Mouse (Mus musculus) kidney, postnatal 4 days (tissue): ENCODE measurements around the gene Gm10721.
"Not testable (repeated sequence)": the region's sequence is repeated elsewhere in the genome, so short reads cannot be mapped to it uniquely, and the experiment has no call there.

ENCODE experiments used
- DNase-seq, 2 experiments: peaks; one replicate each; pipeline ENCODE4 v3.0.0; 2021; ENCODE audit warnings: mixed read lengths in 2 of 2

Gene Gm10721

DNA sequence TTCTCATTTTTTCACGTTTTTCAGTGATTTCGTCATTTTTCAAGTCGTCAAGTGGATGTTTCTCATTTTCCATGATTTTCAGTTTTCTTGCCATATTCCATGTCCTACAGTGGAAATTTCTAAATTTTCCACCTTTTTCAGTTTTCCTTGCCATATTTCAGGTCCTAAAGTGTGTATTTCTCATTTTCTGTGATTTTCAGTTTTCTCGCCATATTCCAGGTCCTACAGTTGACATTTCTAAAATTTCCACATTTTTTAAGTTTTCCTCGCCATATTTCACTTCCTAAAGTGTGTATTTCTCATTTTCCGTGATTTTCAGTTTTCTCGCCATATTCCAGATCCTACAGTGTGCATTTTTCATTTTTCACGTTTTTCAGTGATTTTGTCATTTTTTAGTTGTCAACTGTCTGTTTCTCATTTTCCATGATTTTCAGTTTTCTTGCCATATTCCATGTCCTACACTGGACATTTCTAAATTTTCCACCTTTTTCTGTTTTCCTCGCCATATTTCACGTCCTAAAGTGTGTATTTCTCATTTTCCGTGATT, at the start of gene Gm10721:
TSS of gene Gm10721 (plus strand) at position 408 of the 547 bp plus-strand sequence.
- DNase-seq, result not testable (repeated sequence)

DNA sequence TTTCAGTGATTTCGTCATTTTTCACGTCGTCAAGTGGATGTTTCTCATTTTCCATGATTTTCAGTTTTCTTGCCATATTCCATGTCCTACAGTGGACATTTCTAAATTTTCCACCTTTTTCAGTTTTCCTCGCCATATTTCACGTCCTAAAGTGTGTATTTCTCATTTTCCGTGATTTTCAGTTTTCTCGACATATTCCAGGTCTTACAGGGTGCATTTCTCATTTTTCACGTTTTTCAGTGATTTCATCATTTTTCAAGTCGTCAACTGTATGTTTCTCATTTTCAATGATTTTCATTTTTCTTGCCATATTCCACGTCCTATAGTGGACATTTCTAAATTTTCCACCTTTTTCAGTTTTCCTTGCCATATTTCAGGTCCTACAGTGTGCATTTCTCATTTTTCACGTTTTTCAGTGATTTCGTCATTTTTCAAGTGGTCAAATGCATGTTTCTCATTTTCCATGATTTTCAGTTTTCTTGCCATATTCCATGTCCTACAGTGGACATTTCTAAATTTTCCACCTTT, 12.4 kb upstream of the Gm10721 start, which contains the start of gene Gm10722:
TSS of gene Gm10722 (plus strand) at position 478 of the 528 bp plus-strand sequence.
- peak; percentile 10 to 21 for DNase-seq

DNA sequence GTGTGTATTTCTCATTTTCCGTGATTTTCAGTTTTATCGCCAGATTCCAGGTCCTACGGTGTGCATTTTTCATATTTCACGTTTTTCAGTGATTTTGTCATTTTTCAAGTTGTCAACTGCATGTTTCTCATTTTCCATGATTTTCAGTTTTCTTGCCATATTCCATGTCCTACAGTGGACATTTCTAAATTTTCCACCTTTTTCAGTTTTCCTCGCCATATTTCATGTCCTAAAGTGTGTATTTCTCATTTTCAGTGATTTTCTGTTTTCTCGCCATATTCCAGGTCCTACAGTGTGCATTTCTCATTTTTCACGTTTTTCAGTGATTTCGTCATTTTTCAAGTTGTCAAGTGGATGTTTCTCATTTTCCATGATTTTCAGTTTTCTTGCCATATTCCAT, 11.9 kb upstream of the Gm10721 start:
- DNase-seq, result not testable (repeated sequence)

DNA sequence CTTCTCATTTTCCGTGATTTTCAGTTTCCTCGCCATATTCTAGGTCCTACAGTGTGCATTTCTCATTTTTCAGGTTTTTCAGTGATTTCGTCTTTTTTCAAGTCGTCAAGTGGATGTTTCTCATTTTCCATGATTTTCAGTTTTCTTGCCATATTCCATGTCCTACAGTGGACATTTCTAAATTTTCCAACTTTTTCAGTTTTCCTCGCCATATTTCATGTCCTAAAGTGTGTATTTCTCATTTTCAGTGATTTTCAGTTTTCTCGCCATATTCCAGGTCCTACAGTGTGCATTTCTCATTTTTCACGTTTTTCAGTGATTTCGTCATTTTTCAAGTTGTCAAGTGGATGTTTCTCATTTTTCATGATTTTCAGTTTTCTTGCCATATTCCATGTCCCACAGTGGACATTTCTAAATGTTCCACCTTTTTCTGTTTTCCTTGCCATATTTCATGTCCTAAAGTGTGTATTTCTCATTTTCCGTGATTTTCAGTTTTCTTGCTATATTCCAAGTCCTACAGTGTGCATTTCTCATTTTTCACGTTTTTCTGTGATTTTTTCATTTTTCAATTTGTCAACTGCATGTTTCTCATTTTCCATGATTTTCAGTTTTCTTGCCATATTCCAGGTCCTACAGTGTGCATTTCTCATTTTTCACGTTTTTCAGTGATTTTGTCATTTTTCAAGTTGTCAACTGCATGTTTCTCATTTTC, 10.8 kb upstream of the Gm10721 start:
- peak; percentile 87 to 100 for DNase-seq

DNA sequence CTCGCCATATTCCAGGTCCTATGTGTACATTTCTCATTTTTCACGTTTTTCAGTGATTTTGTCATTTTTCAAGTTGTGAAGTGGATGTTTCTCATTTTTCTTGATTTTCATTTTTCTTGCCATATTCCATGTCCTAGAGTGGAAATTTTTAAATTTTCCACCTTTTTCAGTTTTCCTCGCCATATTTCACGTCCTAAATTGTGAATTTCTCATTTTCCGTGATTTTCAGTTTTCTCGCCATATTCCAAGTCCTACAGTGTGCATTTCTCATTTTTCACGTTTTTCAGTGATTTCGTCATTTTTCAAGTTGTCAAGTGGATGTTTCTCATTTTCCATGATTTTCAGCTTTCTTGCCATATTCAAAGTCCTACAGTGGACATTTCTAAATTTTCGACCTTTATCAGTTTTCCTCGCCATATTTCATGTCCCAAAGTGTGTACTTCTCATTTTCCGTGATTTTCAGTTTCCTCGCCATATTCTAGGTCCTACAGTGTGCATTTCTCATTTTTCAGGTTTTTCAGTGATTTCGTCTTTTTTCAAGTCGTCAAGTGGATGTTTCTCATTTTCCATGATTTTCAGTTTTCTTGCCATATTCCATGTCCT, 10.0 kb upstream of the Gm10721 start, which contains the start of gene Gm11168:
TSS of gene Gm11168 (plus strand) at position 553 of the 603 bp plus-strand sequence.
- peak; percentile 1 to 13 for DNase-seq

DNA sequence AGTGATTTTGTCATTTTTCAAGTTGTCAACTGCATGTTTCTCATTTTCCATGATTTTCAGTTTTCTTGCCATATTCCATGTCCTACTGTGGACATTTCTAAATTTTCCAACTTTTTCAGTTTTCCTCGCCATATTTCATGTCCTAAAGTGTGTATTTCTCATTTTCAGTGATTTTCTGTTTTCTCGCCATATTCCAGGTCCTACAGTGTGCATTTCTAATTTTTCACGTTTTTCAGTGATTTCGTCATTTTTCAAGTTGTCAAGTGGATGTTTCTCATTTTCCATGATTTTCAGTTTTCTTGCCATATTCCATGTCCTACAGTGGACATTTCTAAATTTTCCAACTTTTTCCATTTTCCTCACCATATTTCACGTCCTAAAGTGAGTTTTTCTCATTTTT, 6.8 kb upstream of the Gm10721 start:
- DNase-seq, result not testable (repeated sequence)

DNA sequence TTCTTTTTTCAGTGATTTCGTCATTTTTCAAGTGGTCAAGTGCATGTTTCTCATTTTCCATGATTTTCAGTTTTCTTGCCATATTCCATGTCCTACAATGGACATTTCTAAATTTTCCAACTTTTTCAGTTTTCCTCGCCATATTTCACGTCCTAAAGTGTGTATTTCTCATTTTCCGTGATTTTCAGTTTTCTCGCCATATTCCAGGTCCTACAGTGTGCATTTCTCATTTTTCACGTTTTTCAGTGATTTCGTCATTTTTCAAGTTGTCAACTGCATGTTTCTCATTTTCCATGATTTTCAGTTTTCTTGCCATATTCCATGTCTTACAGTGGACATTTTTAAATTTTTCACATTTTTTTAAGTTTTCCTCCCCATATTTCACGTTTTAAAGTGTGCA, 6.3 kb upstream of the Gm10721 start:
- DNase-seq, result not testable (repeated sequence)

DNA sequence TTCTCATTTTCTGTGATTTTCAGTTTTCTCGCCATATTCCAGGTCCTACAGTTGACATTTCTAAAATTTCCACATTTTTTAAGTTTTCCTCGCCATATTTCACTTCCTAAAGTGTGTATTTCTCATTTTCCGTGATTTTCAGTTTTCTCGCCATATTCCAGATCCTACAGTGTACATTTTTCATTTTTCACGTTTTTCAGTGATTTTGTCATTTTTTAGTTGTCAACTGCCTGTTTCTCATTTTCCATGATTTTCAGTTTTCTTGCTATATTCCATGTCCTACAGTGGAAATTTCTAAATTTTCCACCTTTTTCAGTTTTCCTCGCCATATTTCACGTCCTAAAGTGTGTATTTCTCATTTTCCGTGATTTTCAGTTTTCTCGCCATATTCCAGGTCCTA, 5.7 kb upstream of the Gm10721 start:
- DNase-seq, result peak in 1 of 2 experiments; percentile 1

DNA sequence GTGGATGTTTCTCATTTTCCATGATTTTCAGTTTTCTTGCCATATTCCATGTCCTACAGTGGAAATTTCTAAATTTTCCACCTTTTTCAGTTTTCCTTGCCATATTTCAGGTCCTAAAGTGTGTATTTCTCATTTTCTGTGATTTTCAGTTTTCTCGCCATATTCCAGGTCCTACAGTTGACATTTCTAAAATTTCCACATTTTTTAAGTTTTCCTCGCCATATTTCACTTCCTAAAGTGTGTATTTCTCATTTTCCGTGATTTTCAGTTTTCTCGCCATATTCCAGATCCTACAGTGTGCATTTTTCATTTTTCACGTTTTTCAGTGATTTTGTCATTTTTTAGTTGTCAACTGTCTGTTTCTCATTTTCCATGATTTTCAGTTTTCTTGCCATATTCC, 3.6 kb upstream of the Gm10721 start:
- not testable (repeated sequence) for DNase-seq

DNA sequence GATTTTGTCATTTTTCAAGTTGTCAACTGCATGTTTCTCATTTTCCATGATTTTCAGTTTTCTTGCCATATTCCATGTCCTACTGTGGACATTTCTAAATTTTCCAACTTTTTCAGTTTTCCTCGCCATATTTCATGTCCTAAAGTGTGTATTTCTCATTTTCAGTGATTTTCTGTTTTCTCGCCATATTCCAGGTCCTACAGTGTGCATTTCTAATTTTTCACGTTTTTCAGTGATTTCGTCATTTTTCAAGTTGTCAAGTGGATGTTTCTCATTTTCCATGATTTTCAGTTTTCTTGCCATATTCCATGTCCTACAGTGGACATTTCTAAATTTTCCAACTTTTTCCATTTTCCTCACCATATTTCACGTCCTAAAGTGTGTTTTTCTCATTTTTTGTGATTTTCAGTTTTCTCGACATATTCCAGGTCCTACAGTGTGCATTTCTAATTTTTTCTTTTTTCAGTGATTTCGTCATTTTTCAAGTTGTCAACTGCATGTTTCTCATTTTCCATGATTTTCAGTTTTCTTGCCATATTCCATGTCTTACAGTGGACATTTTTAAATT, 802 bp upstream of the Gm10721 start:
- DNase-seq, result not testable (repeated sequence)

DNA sequence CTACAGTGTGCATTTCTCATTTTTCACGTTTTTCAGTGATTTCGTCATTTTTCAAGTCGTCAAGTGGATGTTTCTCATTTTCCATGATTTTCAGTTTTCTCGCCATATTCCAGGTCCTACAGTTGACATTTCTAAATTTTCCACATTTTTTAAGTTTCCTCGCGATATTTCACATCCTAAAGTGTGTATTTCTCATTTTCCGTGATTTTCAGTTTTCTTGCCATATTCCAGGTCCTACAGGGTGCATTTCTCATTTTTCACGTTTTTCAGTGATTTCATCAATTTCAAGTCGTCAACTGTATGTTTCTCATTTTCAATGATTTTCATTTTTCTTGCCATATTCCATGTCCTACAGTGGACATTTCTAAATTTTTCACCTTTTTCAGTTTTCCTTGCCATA, 2.4 kb downstream of the Gm10721 start, which contains the start of gene Gm10720:
TSS of gene Gm10720 (plus strand) at position 301 of the 400 bp plus-strand sequence.
- DNase-seq, result not testable (repeated sequence)

DNA sequence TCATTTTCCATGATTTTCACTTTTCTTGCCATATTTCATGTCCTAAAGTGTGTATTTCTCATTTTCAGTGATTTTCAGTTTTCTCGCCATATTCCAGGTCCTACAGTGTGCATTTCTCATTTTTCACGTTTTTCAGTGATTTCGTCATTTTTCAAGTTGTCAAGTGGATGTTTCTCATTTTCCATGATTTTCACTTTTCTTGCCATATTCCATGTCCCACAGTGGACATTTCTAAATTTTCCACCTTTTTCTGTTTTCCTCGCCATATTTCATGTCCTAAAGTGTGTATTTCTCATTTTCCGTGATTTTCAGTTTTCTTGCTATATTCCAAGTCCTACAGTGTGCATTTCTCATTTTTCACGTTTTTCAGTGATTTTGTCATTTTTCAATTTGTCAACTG, 3.0 kb downstream of the Gm10721 start:
- DNase-seq, result peak in 1 of 2 experiments; percentile 13

DNA sequence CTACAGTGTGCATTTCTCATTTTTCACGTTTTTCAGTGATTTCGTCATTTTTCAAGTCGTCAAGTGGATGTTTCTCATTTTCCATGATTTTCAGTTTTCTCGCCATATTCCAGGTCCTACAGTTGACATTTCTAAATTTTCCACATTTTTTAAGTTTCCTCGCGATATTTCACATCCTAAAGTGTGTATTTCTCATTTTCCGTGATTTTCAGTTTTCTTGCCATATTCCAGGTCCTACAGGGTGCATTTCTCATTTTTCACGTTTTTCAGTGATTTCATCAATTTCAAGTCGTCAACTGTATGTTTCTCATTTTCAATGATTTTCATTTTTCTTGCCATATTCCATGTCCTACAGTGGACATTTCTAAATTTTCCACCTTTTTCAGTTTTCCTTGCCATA, 4.2 kb downstream of the Gm10721 start, which contains the start of gene Gm10719:
TSS of gene Gm10719 (plus strand) at position 301 of the 400 bp plus-strand sequence.
- not testable (repeated sequence) for DNase-seq

DNA sequence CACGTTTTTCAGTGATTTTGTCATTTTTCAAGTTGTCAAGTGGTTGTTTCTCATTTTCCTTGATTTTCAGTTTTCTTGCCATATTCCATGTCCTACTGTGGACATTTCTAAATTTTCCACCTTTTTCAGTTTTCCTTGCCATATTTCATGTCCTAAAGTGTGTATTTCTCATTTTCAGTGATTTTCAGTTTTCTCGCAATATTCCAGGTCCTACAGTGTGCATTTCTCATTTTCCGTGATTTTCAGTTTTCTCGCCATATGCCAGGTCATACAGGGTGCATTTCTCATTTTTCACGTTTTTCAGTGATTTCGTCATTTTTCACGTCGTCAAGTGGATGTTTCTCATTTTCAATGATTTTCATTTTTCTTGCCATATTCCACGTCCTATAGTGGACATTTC, 6.0 kb downstream of the Gm10721 start:
- DNase-seq, result peak; percentile 96 to 100

DNA sequence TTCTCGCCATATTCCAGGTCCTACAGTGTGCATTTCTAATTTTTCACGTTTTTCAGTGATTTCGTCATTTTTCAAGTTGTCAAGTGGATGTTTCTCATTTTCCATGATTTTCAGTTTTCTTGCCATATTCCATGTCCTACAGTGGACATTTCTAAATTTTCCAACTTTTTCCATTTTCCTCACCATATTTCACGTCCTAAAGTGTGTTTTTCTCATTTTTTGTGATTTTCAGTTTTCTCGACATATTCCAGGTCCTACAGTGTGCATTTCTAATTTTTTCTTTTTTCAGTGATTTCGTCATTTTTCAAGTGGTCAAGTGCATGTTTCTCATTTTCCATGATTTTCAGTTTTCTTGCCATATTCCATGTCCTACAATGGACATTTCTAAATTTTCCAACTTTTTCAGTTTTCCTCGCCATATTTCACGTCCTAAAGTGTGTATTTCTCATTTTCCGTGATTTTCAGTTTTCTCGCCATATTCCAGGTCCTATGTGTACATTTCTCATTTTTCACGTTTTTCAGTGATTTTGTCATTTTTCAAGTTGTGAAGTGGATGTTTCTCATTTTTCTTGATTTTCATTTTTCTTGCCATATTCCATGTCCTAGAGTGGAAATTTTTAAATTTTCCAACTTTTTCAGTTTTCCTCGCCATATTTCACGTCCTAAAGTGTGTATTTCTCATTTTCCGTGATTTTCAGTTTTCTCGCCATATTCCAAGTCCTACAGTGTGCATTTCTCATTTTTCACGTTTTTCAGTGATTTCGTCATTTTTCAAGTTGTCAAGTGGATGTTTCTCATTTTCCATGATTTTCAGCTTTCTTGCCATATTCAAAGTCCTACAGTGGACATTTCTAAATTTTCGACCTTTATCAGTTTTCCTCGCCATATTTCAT, 7.1 kb downstream of the Gm10721 start:
- peak; percentile 47 to 79 for DNase-seq

DNA sequence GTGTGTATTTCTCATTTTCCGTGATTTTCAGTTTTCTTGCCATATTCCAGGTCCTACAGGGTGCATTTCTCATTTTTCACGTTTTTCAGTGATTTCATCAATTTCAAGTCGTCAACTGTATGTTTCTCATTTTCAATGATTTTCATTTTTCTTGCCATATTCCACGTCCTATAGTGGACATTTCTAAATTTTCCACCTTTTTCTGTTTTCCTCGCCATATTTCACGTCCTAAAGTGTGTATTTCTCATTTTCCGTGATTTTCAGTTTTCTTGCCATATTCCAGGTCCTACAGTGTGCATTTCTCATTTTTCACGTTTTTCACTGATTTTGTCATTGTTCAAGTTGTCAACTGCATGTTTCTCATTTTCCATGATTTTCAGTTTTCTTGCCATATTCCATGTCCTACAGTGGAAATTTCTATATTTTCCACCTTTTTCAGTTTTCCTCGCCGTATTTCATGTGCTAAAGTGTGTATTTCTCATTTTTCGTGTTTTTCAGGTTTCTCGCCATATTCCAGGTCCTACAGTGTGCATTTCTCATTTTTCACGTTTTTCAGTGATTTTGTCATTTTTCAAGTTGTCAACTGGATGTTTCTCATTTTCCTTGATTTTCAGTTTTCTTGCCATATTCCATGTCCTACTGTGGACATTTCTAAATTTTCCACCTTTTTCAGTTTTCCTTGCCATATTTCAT, 9.5 kb downstream of the Gm10721 start:
- DNase-seq, result not testable (repeated sequence)

DNA sequence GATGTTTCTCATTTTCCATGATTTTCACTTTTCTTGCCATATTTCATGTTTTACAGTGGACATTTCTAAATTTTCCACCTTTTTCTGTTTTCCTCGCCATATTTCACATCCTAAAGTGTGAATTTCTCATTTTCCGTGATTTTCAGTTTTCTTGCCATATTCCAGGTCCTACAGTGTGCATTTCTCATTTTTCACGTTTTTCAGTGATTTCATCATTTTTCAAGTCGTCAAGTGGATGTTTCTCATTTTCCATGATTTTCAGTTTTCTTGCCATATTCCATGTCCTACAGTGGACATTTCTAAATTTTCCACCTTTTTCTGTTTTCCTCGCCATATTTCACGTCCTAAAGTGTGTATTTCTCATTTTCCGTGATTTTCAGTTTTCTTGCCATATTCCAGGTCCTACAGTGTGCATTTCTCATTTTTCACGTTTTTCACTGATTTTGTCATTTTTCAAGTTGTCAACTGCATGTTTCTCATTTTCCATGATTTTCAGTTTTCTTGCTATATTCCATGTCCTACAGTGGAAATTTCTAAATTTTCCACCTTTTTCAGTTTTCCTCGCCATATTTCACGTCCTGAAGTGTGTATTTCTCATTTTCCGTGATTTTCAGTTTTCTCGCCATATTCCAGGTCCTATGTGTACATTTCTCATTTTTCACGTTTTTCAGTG, 10.5 kb downstream of the Gm10721 start, which contains the start of gene Gm10718:
TSS of gene Gm10718 (plus strand) at position 236 of the 673 bp plus-strand sequence.
- DNase-seq, result peak; percentile 1 to 24

DNA sequence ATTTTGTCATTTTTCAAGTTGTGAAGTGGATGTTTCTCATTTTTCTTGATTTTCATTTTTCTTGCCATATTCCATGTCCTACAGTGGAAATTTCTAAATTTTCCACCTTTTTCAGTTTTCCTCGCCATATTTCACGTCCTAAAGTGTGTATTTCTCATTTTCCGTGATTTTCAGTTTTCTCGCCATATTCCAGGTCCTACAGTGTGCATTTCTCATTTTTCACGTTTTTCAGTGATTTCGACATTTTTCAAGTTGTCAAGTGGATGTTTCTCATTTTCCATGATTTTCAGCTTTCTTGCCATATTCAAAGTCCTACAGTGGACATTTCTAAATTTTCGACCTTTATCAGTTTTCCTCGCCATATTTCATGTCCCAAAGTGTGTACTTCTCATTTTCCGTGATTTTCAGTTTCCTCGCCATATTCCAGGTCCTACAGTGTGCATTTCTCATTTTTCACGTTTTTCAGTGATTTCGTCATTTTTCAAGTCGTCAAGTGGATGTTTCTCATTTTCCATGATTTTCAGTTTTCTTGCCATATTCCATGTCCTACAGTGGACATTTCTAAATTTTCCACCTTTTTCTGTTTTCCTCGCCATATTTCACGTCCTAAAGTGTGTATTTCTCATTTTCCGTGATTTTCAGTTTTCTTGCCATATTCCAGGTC, 11.2 kb downstream of the Gm10721 start:
- not testable (repeated sequence) for DNase-seq

DNA sequence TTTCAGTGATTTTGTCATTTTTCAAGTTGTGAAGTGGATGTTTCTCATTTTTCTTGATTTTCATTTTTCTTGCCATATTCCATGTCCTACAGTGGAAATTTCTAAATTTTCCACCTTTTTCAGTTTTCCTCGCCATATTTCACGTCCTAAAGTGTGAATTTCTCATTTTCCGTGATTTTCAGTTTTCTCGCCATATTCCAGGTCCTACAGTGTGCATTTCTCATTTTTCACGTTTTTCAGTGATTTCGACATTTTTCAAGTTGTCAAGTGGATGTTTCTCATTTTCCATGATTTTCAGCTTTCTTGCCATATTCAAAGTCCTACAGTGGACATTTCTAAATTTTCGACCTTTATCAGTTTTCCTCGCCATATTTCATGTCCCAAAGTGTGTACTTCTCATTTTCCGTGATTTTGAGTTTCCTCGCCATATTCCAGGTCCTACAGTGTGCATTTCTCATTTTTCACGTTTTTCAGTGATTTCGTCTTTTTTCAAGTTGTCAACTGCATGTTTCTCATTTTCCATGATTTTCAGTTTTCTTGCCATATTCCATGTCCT, 12.1 kb downstream of the Gm10721 start, which contains the start of gene Gm10717:
TSS of gene Gm10717 (plus strand) at position 506 of the 556 bp plus-strand sequence.
- not testable (repeated sequence) for DNase-seq
